Mouse (Mus musculus) liver, embryonic 18 days (tissue): ENCODE data around the gene Cct3. TPM values are rescaled to one million over a fixed set of nuclear protein-coding genes. Genes with fewer than 3 reads are reported as not detected.

Experiments
- polyA plus RNA-seq: library from polyadenylated mRNA; depleted of rRNA; stranded (reverse); fragments of >200 nt; gene quantifications from 2 replicates; pipeline ENCODE4 v1.2.3, GENCODE M21; 2012; rRNA removed

The Cct3 gene
- polyA plus RNA-seq, result 116 and 118 TPM in 2 replicates

GRCm38 (mm10) chr3:88296561-88297318 is at the start of gene Cct3, which contains the start of gene Tsacc:
Cct3 (plus strand) TSS chr3:88297116.
Tsacc (minus strand) TSS chr3:88296999.

GRCm38 (mm10) chr3:88254268-88254926 is 42.5 kb upstream of the Cct3 start, which contains the start of gene Rhbg:
Rhbg (minus strand) TSS chr3:88254709.

GRCm38 (mm10) chr3:88287110-88287509 is 9.8 kb upstream of the Cct3 start, which contains the start of gene Gm38392:
Gm38392 (minus strand) TSS chr3:88287210.

GRCm38 (mm10) chr3:88324951-88325405 is 28.1 kb downstream of the Cct3 start, which contains the start of gene Glmp:
Glmp (plus strand) TSS chr3:88325023.

GRCm38 (mm10) chr3:88336058-88337013 is 39.4 kb downstream of the Cct3 start, which contains the start of the genes Tmem79 and Smg5:
Tmem79 (minus strand) TSS chr3:88336148.
Smg5 (plus strand) TSS chr3:88336260.

GRCm38 (mm10) chr3:88364337-88364736 is 67.4 kb downstream of the Cct3 start, which contains the start of gene Paqr6:
Paqr6 (plus strand) TSS chr3:88364584.

Other genes with a start within 250 kb of the Cct3 start
- gene Naxe, start 238.6 kb upstream of the Cct3 start, polyA plus RNA-seq, result 38.4 and 41.8 TPM in 2 replicates
- not detected in 2 replicates for gene Ttc24, start 218.8 kb upstream of the Cct3 start, polyA plus RNA-seq
- gene Iqgap3, start 215.1 kb upstream of the Cct3 start, polyA plus RNA-seq, result 3.4 and 4.3 TPM in 2 replicates
- gene Mef2d, start 154.7 kb upstream of the Cct3 start, polyA plus RNA-seq, result 9.0 and 11.5 TPM in 2 replicates
- 1.5 and 1.9 TPM in 2 replicates for gene Rhbg, start 42.4 kb upstream of the Cct3 start, polyA plus RNA-seq
- gene Gm38392, start 9.9 kb upstream of the Cct3 start, polyA plus RNA-seq, result 0.08 TPM in 1 of 2 replicates, not detected in the other
- gene Tsacc, start 117 bp upstream of the Cct3 start, polyA plus RNA-seq, result 2.2 and 2.4 TPM in 2 replicates
- 43.8 and 50.1 TPM in 2 replicates for gene Glmp, start 27.9 kb downstream of the Cct3 start, polyA plus RNA-seq
- gene Tmem79, start 39.0 kb downstream of the Cct3 start, polyA plus RNA-seq, result 0.58 and 0.64 TPM in 2 replicates
- 22.9 and 25.4 TPM in 2 replicates for gene Smg5, start 39.1 kb downstream of the Cct3 start, polyA plus RNA-seq
- 2.5 and 3.6 TPM in 2 replicates for gene Paqr6, start 67.5 kb downstream of the Cct3 start, polyA plus RNA-seq
- 0.35 and 0.79 TPM in 2 replicates for gene Bglap3, start 75.6 kb downstream of the Cct3 start, polyA plus RNA-seq
- gene Bglap2, start 81.6 kb downstream of the Cct3 start, polyA plus RNA-seq, result not detected in 2 replicates
- gene Bglap, start 87.3 kb downstream of the Cct3 start, polyA plus RNA-seq, result 0.16 TPM in 1 of 2 replicates, not detected in the other
- gene Pmf1, start 113.2 kb downstream of the Cct3 start, polyA plus RNA-seq, result 38.9 and 40.2 TPM in 2 replicates
- gene Slc25a44, start 128.0 kb downstream of the Cct3 start, polyA plus RNA-seq, result 11.4 and 12.7 TPM in 2 replicates
- 30.0 and 30.8 TPM in 2 replicates for gene Sema4a, start 164.1 kb downstream of the Cct3 start, polyA plus RNA-seq
- 37.0 and 37.6 TPM in 2 replicates for gene Lmna, start 212.8 kb downstream of the Cct3 start, polyA plus RNA-seq
- 0.77 and 0.82 TPM in 2 replicates for gene Mex3a, start 235.3 kb downstream of the Cct3 start, polyA plus RNA-seq